Mouse (Mus musculus): ENCODE results near the gene Naa40. TPM values are rescaled to one million over a fixed set of nuclear protein-coding genes. Genes with fewer than 3 reads are reported as not detected.

The Naa40 gene
- polyA plus RNA-seq, 1 experiment, result 69.3 TPM

- H3K4me1 ChIP-seq (ENCODE audit: control insufficient read depth, insufficient read depth, low read length), result peaks cover 2% of the 10 kb centered on the region; the same call in 1 of the 2 replicates
- H3K4me3 ChIP-seq (ENCODE audit: control insufficient read depth, low read depth, low read length), result no peak overlapping the region
- H3K27me3 ChIP-seq (ENCODE audit: control insufficient read depth, insufficient read depth, low read length), result no peaks in the 10 kb centered on the region
- no peaks in the 10 kb centered on the region for H3K36me3 ChIP-seq (ENCODE audit: control insufficient read depth, insufficient read depth, low read length)
- no peak for TF ChIP-seq POLR2A (IDR thresholded peaks at IDR 0.05; ENCODE audit: control insufficient read depth, low read depth, low read length)
- no peak for TF ChIP-seq CTCF (IDR thresholded peaks at IDR 0.05; ENCODE audit: control insufficient read depth, insufficient read depth, insufficient replicate concordance, low read depth, low read length)
- no peak overlapping the region for H3K27ac ChIP-seq (ENCODE audit: control insufficient read depth, insufficient read depth, low read depth, low read length)
Measured at GRCm38 (mm10) chr19:7190986-7191385, 50.0 kb downstream of the Naa40 start.

- Histone ChIP-seq H3K4me1 (ENCODE audit: control insufficient read depth, insufficient read depth, low read length) (no peaks in the 10 kb centered on the region), H3K27ac (ENCODE audit: control insufficient read depth, insufficient read depth, low read depth, low read length) (no peak overlapping the region), H3K36me3 (ENCODE audit: control insufficient read depth, insufficient read depth, low read length) (no peaks in the 10 kb centered on the region), H3K27me3 (ENCODE audit: control insufficient read depth, insufficient read depth, low read length) (no peaks in the 10 kb centered on the region), H3K4me3 (ENCODE audit: control insufficient read depth, low read depth, low read length) (no peak overlapping the region)
- TF ChIP-seq CTCF (IDR thresholded peaks at IDR 0.05; ENCODE audit: control insufficient read depth, insufficient read depth, insufficient replicate concordance, low read depth, low read length), result no peak
- TF ChIP-seq POLR2A (IDR thresholded peaks at IDR 0.05; ENCODE audit: control insufficient read depth, low read depth, low read length), result no peak
Measured at GRCm38 (mm10) chr19:7189026-7189425, 52.0 kb downstream of the Naa40 start.

GRCm38 (mm10) chr19:7187157-7187556, 53.8 kb downstream of the Naa40 start:
- Histone ChIP-seq H3K27ac (ENCODE audit: control insufficient read depth, insufficient read depth, low read depth, low read length) (no peak overlapping the region), H3K4me1 (ENCODE audit: control insufficient read depth, insufficient read depth, low read length) (peaks cover 4% of the 10 kb centered on the region), H3K27me3 (ENCODE audit: control insufficient read depth, insufficient read depth, low read length) (no peaks in the 10 kb centered on the region), H3K36me3 (ENCODE audit: control insufficient read depth, insufficient read depth, low read length) (no peaks in the 10 kb centered on the region), H3K4me3 (ENCODE audit: control insufficient read depth, low read depth, low read length) (no peak overlapping the region)
- TF ChIP-seq CTCF (IDR thresholded peaks at IDR 0.05; ENCODE audit: control insufficient read depth, insufficient read depth, insufficient replicate concordance, low read depth, low read length) (no peak), POLR2A (IDR thresholded peaks at IDR 0.05; ENCODE audit: control insufficient read depth, low read depth, low read length) (no peak)

- Histone ChIP-seq H3K4me3 (ENCODE audit: control insufficient read depth, low read depth, low read length) (no peak overlapping the region), H3K36me3 (ENCODE audit: control insufficient read depth, insufficient read depth, low read length) (no peaks in the 10 kb centered on the region), H3K4me1 (ENCODE audit: control insufficient read depth, insufficient read depth, low read length) (peaks cover 13% of the 10 kb centered on the region), H3K27ac (ENCODE audit: control insufficient read depth, insufficient read depth, low read depth, low read length) (no peak overlapping the region), H3K27me3 (ENCODE audit: control insufficient read depth, insufficient read depth, low read length) (no peaks in the 10 kb centered on the region)
- no peak for TF ChIP-seq POLR2A (IDR thresholded peaks at IDR 0.05; ENCODE audit: control insufficient read depth, low read depth, low read length)
- no peak for TF ChIP-seq CTCF (IDR thresholded peaks at IDR 0.05; ENCODE audit: control insufficient read depth, insufficient read depth, insufficient replicate concordance, low read depth, low read length)
Measured at GRCm38 (mm10) chr19:7185715-7186291, 55.2 kb downstream of the Naa40 start.

GRCm38 (mm10) chr19:7185059-7185458, 55.9 kb downstream of the Naa40 start:
- Histone ChIP-seq H3K27me3 (ENCODE audit: control insufficient read depth, insufficient read depth, low read length) (no peaks in the 10 kb centered on the region), H3K4me3 (ENCODE audit: control insufficient read depth, low read depth, low read length) (no peak overlapping the region), H3K27ac (ENCODE audit: control insufficient read depth, insufficient read depth, low read depth, low read length) (no peak overlapping the region), H3K4me1 (ENCODE audit: control insufficient read depth, insufficient read depth, low read length) (peaks cover 14% of the 10 kb centered on the region), H3K36me3 (ENCODE audit: control insufficient read depth, insufficient read depth, low read length) (no peaks in the 10 kb centered on the region)
- TF ChIP-seq CTCF (IDR thresholded peaks at IDR 0.05; ENCODE audit: control insufficient read depth, insufficient read depth, insufficient replicate concordance, low read depth, low read length) (no peak), POLR2A (IDR thresholded peaks at IDR 0.05; ENCODE audit: control insufficient read depth, low read depth, low read length) (no peak)

- no peaks in the 10 kb centered on the region for H3K27me3 ChIP-seq (ENCODE audit: control insufficient read depth, insufficient read depth, low read length)
- TF ChIP-seq CTCF (IDR thresholded peaks at IDR 0.05; ENCODE audit: control insufficient read depth, insufficient read depth, insufficient replicate concordance, low read depth, low read length) (no peak), POLR2A (IDR thresholded peaks at IDR 0.05; ENCODE audit: control insufficient read depth, low read depth, low read length) (no peak)
Measured at GRCm38 (mm10) chr19:7183419-7183818, 57.6 kb downstream of the Naa40 start.

GRCm38 (mm10) chr19:7182273-7182949, 58.6 kb downstream of the Naa40 start:
- Histone ChIP-seq H3K4me1 (ENCODE audit: control insufficient read depth, insufficient read depth, low read length) (peaks cover 14% of the 10 kb centered on the region), H3K27ac (ENCODE audit: control insufficient read depth, insufficient read depth, low read depth, low read length) (peak overlapping the region; percentile 47; the same call in 1 of the 2 replicates), H3K36me3 (ENCODE audit: control insufficient read depth, insufficient read depth, low read length) (no peaks in the 10 kb centered on the region), H3K27me3 (ENCODE audit: control insufficient read depth, insufficient read depth, low read length) (no peaks in the 10 kb centered on the region), H3K4me3 (ENCODE audit: control insufficient read depth, low read depth, low read length) (peak overlapping the region; percentile 37)
- TF ChIP-seq CTCF (IDR thresholded peaks at IDR 0.05; ENCODE audit: control insufficient read depth, insufficient read depth, insufficient replicate concordance, low read depth, low read length) (no peak), POLR2A (IDR thresholded peaks at IDR 0.05; ENCODE audit: control insufficient read depth, low read depth, low read length) (no peak)

More at GRCm38 (mm10) chr19:7183419-7183818, 57.6 kb downstream of the Naa40 start:
- Histone ChIP-seq H3K36me3 (ENCODE audit: control insufficient read depth, insufficient read depth, low read length) (no peaks in the 10 kb centered on the region), H3K27ac (ENCODE audit: control insufficient read depth, insufficient read depth, low read depth, low read length) (no peak overlapping the region), H3K4me3 (ENCODE audit: control insufficient read depth, low read depth, low read length) (no peak overlapping the region), H3K4me1 (ENCODE audit: control insufficient read depth, insufficient read depth, low read length) (peaks cover 14% of the 10 kb centered on the region)

All from testis, adult 2 months (tissue).